Mouse (Mus musculus) ES-Bruce4 (cell line): ENCODE measurements around the gene Zfp711.

Source experiments
- CTCF ChIP-seq: IDR thresholded peaks from one replicate; pipeline ENCODE4 v1.8.1; 2011; ENCODE audit warnings: low read depth, low read length
- EP300 ChIP-seq: IDR thresholded peaks from 2 replicates; pipeline ENCODE4 v1.6.1; 2011; ENCODE audit warnings: low read depth, low read length; ENCODE audit not compliant: insufficient read depth
- POLR2A ChIP-seq: IDR thresholded peaks from one replicate; pipeline ENCODE4 v1.8.1; 2011; ENCODE audit warnings: low read length; ENCODE audit not compliant: insufficient read depth

GRCm38 (mm10) chrX:112601306-112602120, 1.2 kb downstream of the Zfp711 start:
- no peak for TF ChIP-seq CTCF
- TF ChIP-seq POLR2A, result no peak
- no peak for TF ChIP-seq EP300
